ENCODE assay signal across 8 mouse cellular contexts in genomic region chr14:46882431-46883067, GRCm38 (mm10). TPM values are rescaled to one million over a fixed set of nuclear protein-coding genes. Genes with fewer than 3 reads are reported as not detected.
DNase-seq lines count a peak whose midpoint lies in the region; ATAC-seq and TF ChIP-seq lines count a peak whose summit lies in the region.

Gene Samd4 (plus strand): TSS chr14:46882854.

- H3K36me3 ChIP-seq in E14TG2a.4 (ENCODE audit: insufficient read depth, low read length) = no peaks in the 10 kb centered on the region
- no peaks in the 10 kb centered on the region for H3K36me3 ChIP-seq in forebrain, embryonic 15.5 days
- H3K36me3 ChIP-seq in liver, embryonic 16.5 days (ENCODE audit: control insufficient read depth, insufficient read depth) = no peaks in the 10 kb centered on the region
- no peaks in the 10 kb centered on the region for H3K36me3 ChIP-seq in neural tube, embryonic 13.5 days
- no peaks in the 10 kb centered on the region for H3K36me3 ChIP-seq in thymus, adult 2 months (ENCODE audit: control insufficient read depth, insufficient read depth, low read length)

- peak; percentile 72 for DNase-seq in cerebellum, adult 11-12 months
- DNase-seq in heart, postnatal 10 days = peak; percentile 91 to 92
- DNase-seq in kidney, postnatal 36 days = peak; percentile 90 to 92
- DNase-seq in thymus, adult 2 months = peak; percentile 5

- peak within 1 kb of the TSS; percentile 81 for H3K4me3 ChIP-seq in E14TG2a.4 (replicated peaks; ENCODE audit: low read length)
- H3K4me3 ChIP-seq in forebrain, embryonic 15.5 days = peak within 1 kb of the TSS; percentile 51
- H3K4me3 ChIP-seq in liver, embryonic 16.5 days (ENCODE audit: low read depth, low read length) = peak within 1 kb of the TSS; percentile 55
- H3K4me3 ChIP-seq in neural tube, embryonic 13.5 days = peak within 1 kb of the TSS; percentile 67
- H3K4me3 ChIP-seq in thymus, adult 2 months (ENCODE audit: control insufficient read depth, insufficient read depth, low read length) = peak within 1 kb of the TSS; percentile 20

- H3K27me3 ChIP-seq in E14TG2a.4 (ENCODE audit: insufficient read depth, low read length) = peaks cover 64% of the 10 kb centered on the region
- 0 out of 2 replicates have a peak, but pooled peaks cover 7% of the 10 kb centered on the region for H3K27me3 ChIP-seq in forebrain, embryonic 15.5 days
- H3K27me3 ChIP-seq in liver, embryonic 16.5 days (ENCODE audit: control insufficient read depth, insufficient read depth, low read depth, low read length) = peaks cover 65% of the 10 kb centered on the region
- H3K27me3 ChIP-seq in neural tube, embryonic 13.5 days = peaks cover 19% of the 10 kb centered on the region
- H3K27me3 ChIP-seq in thymus, adult 2 months (ENCODE audit: control insufficient read depth, insufficient read depth, low read length) = peaks cover 23% of the 10 kb centered on the region

- ATAC-seq in forebrain, embryonic 15.5 days (replicated peaks) = peak; percentile 72
- ATAC-seq in liver, embryonic 16.5 days (ENCODE audit: low read depth) = peak; percentile 82
- ATAC-seq in neural tube, embryonic 13.5 days (ENCODE audit: low read depth) = peak; percentile 73

- WGBS in forebrain, embryonic 15.5 days = under 1% methylated on average over 53 of the region's 54 CpGs
- 2% methylated on average over 54 of the region's 54 CpGs for WGBS in liver, embryonic 16.5 days (ENCODE audit: insufficient replicate concordance)
- under 1% methylated on average over 44 of the region's 54 CpGs for WGBS in neural tube, embryonic 13.5 days
- 2% methylated on average over 54 of the region's 54 CpGs for WGBS in thymus, adult 2 months

- peaks cover 24% of the 10 kb centered on the region for H3K4me1 ChIP-seq in E14TG2a.4 (replicated peaks; ENCODE audit: low read depth, low read length)
- H3K4me1 ChIP-seq in forebrain, embryonic 15.5 days = peaks cover 29% of the 10 kb centered on the region
- H3K4me1 ChIP-seq in liver, embryonic 16.5 days (ENCODE audit: control insufficient read depth, low read depth, low read length) = no peaks in the 10 kb centered on the region
- peaks cover 31% of the 10 kb centered on the region for H3K4me1 ChIP-seq in neural tube, embryonic 13.5 days (replicated peaks)
- peaks cover 10% of the 10 kb centered on the region for H3K4me1 ChIP-seq in thymus, adult 2 months (replicated peaks; ENCODE audit: control insufficient read depth, insufficient read depth, low read length)

- H3K27ac ChIP-seq in forebrain, embryonic 15.5 days (replicated peaks) = peak within 1 kb of the TSS; percentile 76
- H3K27ac ChIP-seq in liver, embryonic 16.5 days (ENCODE audit: low read length) = peak within 1 kb of the TSS; percentile 23
- peak within 1 kb of the TSS; percentile 61 for H3K27ac ChIP-seq in neural tube, embryonic 13.5 days (replicated peaks)
- H3K27ac ChIP-seq in thymus, adult 2 months (ENCODE audit: control insufficient read depth, insufficient read depth, low read length) = no peak within 1 kb of the TSS

- TF ChIP-seq CTCF in E14TG2a.4 (conservative IDR thresholded peaks at IDR 0.05; ENCODE audit: low read length) = no peak
- no peak for TF ChIP-seq CTCF in thymus, adult 2 months (IDR thresholded peaks at IDR 0.05; ENCODE audit: borderline replicate concordance, control insufficient read depth, extremely low read depth, insufficient read depth, low read length, poor library complexity)

- H3K9me3 ChIP-seq in E14TG2a.4 (ENCODE audit: low read length) = no peaks in the 10 kb centered on the region
- H3K9me3 ChIP-seq in forebrain, embryonic 15.5 days = no peaks in the 10 kb centered on the region
- no peaks in the 10 kb centered on the region for H3K9me3 ChIP-seq in liver, embryonic 16.5 days (replicated peaks; ENCODE audit: control insufficient read depth, low read length)
- H3K9me3 ChIP-seq in neural tube, embryonic 13.5 days = no peaks in the 10 kb centered on the region

- TF ChIP-seq POLR2A in thymus, adult 2 months (IDR thresholded peaks at IDR 0.05; ENCODE audit: control insufficient read depth, extremely low read depth, insufficient read depth, low read length, poor library complexity) = no peak

- intact Hi-C loops in heart, postnatal 10 days (cut with DNase I) = loop anchor here (2.0 to 5.0 kb wide), 5 partner anchors 50 to 370 kb away; partner anchors contain the start of genes Cgrrf1 and Gch1

- H3K4me2 ChIP-seq in forebrain, embryonic 15.5 days (replicated peaks) = peak within 1 kb of the TSS; percentile 97
- H3K4me2 ChIP-seq in liver, embryonic 16.5 days (ENCODE audit: low read depth, low read length) = peak within 1 kb of the TSS; percentile 67
- peak within 1 kb of the TSS; percentile 99 for H3K4me2 ChIP-seq in neural tube, embryonic 13.5 days

- peak within 1 kb of the TSS; percentile 65 for H3K9ac ChIP-seq in forebrain, embryonic 15.5 days (replicated peaks)
- H3K9ac ChIP-seq in liver, embryonic 16.5 days (ENCODE audit: low read depth, low read length) = peak within 1 kb of the TSS; percentile 47
- peak within 1 kb of the TSS; percentile 69 for H3K9ac ChIP-seq in neural tube, embryonic 13.5 days

RNA-seq across cellular contexts. Expression of gene Samd4, which starts in this region (rescaled TPM):
- polyA plus RNA-seq in forebrain, embryonic 15.5 days (2015; fragmentation: Nextera tagmentation; extraction: Ambion mirVana) = 4.6 and 5.7 TPM in 2 replicates
- total RNA-seq in heart, postnatal 10 days (2021) = 10 to 100 TPM; 64.3 to 67.9 TPM
- 0.58 and 0.87 TPM in 2 replicates for polyA plus RNA-seq in liver, embryonic 16.5 days (2015; fragmentation: Nextera tagmentation; extraction: Ambion mirVana)
- 3.1 and 4.5 TPM in 2 replicates for polyA plus RNA-seq in neural tube, embryonic 13.5 days (2015; fragmentation: Nextera tagmentation; extraction: Ambion mirVana)
- 1.5 and 3.1 TPM in 2 replicates for polyA plus RNA-seq in thymus, adult 2 months (2012; rRNA removed)

Comparison
In these comparisons a context has a peak if more than half of its experiments do, and no peak if none do; other contexts are left out.
1. Peak in ATAC-seq, H3K4me3 ChIP-seq, H3K27ac ChIP-seq, H3K9ac ChIP-seq and H3K4me2 ChIP-seq in liver, embryonic 16.5 days; RNA of the gene not detected or under 1 TPM.
2. H3K4me3 ChIP-seq: peak in every context shown above with its lines; median percentile 81 in E14TG2a.4; 67 in neural tube, embryonic 13.5 days; 55 in liver, embryonic 16.5 days; 51 in forebrain, embryonic 15.5 days; 20 in thymus, adult 2 months.
3. DNase-seq: peak in every context shown above with its lines; median percentile 92 in heart, postnatal 10 days; 91 in kidney, postnatal 36 days; 72 in cerebellum, adult 11-12 months; 5 in thymus, adult 2 months.